Mouse (Mus musculus) ES-CJ7 (cell line): ENCODE results near the gene Anxa5.

ENCODE experiments used
- DNase-seq: peaks from one replicate; pipeline ENCODE4 v3.0.0; 2011; ENCODE audit warnings: low read depth, low spot score

Anxa5 gene

DNA sequence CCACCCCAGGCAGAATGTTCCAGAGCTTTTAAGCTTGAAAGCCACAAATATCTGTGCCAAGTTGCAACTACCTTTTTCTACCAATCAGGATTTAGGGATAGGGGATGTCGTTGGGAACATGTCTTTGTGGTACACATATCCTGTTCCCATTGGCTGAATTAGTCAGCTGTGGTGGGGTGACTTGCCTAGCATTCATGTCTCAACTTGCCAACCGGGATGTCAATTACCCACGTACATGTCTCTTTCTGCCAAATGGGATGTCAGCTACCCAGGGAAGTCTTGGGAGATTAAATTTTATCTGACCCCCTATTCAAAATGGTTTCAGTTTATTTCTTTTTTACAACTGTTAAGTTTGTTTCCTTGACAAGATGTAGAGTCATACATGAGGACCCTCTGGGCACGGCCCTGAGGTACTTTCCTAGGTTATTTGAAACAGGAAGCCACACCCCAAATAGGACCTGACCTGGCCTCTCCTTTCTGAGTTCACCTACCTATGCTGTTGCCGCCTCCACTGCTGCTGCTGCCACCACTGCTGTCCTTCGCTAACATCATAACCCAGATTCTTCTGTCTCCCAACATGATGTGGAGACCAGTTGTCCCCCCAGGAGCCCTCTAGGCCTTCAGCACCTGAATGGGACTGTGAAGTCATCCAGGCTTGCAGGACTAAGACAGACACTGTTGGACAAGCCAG is 13.3 kb upstream of the Anxa5 start:
- DNase-seq: no peak

DNA sequence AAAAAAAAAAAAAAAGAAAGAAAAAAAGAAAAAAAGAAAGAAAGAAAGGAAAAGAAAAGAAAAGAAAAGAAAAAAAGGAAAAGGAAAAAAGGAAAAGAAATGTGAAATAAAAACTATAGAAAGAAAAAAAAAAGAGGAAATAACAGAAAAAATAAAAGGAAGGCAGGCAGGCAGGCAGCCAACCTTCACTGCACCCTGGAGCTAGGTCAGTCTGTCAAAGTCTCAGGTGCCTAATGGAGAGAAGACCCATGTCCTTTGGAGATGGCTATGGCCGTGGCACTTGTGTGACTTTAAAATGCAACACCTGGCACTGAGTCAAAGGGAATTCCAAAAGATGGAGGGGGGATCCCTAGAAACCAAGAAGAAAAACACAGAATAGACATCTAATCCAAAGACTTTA is 12.7 kb upstream of the Anxa5 start:
- DNase-seq: no peak

DNA sequence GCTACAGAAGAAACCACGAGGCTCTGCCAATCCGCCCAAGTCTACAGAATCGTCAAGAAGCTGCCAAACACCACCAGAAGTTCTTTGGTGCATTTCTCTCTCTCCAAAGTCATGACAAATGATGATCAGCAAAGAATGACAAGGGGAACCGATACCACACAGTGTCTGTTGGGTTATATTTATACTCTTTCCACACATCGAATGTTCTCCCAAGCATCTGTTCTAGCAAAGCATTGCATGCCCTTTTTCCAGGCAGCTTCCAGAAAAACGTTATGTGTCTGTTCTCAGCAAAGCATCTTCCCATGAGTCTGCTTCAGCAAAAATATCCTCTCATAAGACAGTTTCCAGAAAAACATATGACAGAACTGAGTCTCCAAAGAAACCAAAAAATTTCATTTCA is 11.2 kb upstream of the Anxa5 start:
- DNase-seq: no peak

DNA sequence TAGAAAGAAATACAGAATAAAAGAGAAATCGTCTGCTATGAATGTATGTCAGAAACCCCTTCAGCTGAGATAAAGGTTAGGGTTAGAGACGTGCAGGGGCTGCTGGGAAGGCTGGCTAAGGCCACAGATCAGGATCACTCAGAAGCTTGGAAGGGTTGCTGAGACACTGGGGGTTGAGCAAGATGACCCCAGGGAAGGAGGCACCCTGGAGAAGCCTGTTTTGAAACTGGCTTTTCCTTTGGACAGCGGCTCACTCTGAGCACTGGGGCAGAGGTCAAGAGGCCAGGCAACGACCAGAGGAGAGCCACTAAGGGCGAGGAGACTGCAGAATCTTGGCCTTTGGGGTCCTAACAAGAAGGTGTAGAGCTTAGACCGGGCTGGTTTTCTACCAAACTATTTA is 10.5 kb upstream of the Anxa5 start:
- no peak for DNase-seq

DNA sequence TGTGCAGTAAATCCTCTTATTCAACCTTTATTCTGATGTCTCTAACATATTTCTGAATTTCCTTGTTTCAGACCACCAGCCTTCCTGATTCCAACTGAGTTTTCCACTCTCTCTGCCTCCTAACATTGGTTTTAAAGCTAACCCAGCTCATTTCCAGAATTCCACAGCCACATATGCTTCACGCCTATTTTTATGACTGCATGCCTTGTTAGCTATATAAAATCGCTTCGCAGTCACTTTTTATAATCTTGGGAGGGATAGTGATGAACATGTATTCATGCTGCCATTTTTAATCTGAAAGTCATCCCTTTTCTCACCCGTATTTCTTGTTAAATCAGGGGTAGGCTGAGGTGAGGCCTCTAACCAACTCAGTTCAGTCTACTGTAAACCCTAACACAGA is 8.6 kb upstream of the Anxa5 start:
- DNase-seq: no peak

DNA sequence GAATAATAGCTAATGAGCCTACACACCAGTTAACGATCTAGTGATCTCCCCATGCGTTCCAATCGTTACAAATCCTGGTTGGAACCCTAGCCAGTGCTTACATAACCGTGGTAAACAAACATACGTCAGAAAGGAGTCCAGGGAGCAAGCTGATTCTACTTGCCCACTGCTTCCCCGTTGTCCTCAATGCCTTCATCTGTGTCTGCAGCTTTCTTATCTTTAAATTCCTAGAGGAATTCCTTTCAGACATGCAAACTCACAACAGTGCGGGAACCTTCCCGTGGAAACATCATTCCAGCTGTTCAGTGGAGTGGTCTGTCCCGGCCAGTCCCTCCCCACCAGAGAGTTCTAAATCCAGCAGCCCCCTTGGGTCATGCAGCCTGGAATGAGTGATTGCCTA is 7.2 kb upstream of the Anxa5 start:
- DNase-seq: no peak

DNA sequence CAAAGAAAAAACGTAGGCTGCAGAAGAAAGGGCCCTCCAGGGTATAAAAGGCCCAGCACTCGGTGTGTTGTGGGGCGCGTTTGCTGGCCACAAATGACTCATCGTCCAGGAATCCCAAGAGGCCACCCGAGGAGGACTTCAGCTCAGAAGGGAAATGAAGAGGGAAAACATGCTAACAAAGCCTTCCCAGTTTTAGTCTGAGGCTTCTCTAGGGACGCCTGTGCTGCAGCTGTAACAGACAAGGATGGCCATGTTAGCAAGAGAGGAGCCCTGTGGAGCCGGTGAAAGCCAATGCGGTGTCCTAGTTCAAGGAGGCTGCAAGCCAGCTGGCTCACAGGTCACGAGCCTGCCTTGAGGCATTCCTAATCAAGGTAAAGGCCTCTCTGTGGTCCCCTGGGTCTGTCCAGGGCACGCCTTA is 6.1 kb upstream of the Anxa5 start:
- no peak for DNase-seq

DNA sequence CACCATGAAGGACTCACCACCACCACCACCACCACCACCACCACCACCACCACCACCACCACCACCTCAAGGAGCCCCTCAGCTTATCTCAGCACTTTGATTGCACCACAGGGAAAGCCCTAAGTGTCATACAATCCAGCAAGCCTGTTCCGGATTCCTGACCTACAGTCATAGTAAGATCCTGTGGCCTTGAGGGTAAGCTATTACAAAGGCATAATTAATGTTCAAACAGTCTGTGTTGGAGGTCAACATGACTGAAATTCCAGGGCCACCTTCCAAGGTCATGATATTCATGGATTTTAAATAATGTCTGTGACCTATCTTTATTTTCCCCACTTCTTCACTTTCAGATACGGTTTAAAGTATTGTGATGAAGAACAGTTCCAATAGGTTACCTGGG is 4.8 kb upstream of the Anxa5 start:
- no peak for DNase-seq

DNA sequence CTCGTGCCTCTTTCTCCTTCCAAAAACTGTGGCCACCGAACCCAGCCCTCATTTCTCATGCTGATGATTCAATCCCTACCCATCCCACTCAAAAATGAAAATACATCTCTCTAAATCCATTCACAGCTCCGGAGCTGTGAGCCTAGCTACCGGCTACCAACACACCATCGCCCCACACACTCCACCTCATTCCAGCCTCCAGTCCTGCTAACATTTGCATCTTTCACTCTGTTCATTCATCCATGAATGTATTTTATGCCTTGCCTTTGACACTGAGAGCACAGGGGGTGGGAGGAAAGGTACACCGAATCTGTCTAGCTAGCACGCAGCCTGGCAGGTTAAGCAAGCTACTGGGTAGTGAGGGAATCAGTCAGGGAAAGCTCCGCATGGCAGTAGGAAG is 3.1 kb upstream of the Anxa5 start:
- no peak for DNase-seq

DNA sequence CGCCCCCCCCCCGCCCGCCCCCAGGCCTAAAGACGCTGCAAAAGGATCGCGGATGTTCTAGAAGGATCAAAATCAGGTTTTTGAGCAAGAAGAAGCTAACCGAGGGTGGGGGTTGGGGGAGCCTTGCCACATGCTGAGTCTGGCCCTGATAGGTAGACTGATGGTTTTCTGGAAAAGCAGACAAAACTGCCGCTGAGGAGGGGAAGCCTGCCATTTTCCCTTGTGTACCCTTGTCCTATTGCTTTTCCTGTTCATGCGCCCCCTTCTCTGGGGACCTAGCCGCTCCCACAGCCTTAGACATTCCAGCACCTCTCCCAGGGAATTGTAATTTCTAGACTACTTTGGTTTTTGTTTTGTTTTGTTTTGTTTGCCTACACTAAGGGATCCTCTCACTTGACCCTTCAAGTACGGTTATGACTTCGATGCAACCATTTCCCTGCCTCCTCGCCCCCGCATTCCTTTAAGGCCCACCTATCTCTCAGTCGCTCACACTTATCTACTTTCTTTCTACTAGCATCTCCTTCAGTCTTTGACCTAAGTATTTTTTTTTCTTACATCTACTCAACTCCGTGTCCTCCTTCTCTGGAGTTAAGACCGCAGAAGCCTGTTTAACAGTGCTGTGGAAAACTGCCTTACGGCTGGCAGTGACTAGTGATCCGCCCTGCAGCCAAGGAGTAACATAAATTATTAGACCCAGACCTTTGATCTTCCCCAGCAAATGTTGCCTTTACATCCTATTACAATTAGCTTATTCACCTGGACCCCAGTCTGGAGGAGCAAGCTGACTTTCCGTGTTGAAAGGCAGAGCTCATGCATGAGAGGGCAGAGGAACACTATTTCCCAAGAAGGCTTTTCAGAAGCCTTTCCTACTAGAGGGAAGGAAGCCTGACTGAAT is 814 bp upstream of the Anxa5 start:
- DNase-seq: peak; percentile 4

DNA sequence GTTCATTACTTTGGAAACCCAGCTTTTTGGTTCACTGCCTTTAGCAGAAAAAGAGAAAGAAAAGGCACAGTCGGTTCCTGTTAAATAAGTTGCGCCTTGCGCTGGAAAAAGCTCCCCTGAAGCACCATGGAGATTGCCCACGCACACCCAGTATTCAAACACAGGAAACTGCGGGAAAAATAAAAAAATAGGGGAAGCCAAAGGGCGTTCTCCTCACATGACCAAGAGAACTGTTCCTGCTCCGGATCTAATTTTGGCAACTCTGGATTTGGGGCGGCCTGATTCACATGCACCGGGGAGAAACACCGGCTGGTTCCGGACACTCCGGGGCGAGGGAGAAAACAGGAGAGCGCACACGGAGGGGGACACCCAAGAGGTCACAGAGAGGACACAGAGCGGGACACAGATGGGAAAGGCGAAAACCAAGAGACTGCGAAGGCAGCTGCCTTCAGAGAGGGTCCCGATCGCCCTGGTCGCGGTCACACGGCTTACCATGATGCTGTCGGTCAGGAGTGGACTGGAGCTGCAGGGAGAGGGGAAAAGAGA is 683 bp downstream of the Anxa5 start:
- peak; percentile 6 for DNase-seq

DNA sequence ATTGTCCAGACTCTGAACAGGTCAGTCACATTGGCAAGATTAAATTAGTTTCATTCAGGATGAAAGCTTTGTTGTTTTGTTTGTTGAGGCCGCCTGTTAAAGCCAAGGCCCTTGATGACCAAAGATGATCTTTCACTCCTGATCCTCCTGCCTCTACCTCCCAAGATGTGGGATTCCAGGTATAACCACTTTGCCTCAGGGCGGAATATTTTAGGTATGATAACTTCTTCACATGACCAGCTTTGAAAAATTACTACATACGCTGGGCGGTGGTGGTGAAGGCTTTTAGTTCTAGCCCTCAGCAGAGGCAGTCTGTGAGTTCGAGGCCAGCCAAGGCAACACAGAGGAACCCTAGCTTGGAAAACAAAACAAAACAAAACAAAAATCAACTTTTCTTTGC is 1.3 kb downstream of the Anxa5 start:
- DNase-seq: no peak

DNA sequence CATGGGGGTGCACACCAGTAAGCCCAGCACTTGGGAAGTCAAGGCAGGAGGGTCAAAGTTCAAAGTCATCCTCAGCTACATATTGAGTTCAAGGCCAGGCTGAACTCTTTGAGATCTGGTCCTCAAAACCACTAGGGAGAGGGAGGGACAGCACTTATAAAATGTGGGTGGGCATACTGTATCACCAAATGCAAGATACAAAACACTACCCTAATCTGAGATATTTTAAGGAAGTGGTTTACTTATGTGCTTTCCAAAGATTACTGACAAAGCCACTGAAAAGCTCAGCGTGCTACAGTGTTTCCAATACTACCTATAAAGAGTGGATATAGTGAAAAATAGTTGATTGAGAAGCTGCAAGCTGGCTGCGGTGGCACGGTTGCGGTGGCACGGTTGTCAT is 2.5 kb downstream of the Anxa5 start:
- no peak for DNase-seq

DNA sequence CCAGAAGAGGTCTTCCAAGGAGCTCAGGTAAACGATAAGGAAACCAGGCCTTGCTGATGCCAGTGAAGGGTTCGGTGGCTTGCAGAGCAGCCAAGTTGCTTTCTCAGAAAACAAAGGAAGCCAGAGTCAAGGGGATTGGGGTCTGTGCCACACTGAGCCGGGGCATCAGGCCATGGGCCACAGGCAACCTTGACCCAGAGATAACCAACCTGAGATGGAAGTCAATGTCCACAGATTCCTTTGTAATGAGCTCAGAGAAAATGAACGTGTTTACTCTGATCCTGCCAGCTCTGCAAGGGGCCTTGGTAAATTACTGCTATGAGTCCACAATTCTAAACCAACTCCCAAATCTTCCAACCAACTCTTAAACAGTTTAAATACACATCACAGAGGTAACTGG is 3.8 kb downstream of the Anxa5 start:
- DNase-seq: no peak

DNA sequence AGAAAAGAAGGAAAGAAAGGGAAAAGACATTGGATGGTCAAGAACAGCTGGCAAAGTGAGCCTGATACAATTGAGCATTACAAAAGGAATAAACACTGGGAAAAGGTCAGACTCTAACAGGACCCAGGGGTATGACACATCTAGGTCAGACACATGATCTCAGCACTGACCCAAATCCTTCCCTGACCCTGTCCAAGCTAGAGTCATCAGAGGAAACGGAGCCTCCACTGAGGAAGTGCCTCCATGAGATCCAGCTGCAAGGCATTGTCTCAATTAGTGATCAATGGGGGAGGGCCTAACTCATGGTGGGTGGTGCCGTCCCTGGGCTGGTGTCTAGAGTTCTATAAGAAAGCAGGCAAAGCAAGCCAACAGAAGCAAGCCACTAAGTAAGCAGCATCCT is 6.8 kb downstream of the Anxa5 start:
- no peak for DNase-seq

DNA sequence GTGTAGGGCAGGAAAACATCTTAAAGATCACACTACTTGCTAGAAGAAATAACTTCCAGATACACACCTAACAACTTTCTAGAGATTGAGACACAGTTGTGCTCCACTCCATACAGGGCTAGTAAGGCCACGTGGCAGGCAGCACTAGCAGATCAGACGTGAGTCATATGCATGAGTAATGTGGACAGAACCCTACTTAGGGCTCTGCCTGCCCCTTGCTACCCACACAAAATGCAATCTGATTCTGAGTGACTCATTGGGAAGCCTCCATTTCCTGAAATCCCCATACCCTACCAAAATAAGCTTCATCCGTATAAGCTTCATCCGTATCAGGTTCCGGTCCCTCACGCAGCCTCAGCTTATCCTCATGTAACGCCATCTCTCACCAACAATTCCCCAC is 8.1 kb downstream of the Anxa5 start:
- no peak for DNase-seq

DNA sequence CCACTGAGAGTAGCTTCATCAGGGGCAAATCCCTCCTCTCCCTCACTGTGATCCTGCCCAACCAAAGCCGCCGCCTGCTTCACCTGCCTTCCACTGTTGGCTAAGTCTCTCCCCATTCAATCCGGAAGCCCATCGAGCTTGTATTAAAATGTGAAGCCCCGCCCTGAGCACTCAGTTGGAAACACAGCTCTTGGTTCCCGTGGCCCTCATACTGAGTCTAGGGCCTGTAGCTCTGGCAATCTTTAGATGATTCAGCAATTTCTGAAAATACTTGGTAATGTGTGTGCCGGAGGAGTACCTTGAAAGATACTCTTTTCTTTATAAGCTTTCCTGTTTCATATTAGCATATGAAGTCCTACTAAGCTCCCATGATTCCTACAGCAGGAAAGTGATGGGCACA is 10.2 kb downstream of the Anxa5 start:
- DNase-seq: peak; percentile 30

DNA sequence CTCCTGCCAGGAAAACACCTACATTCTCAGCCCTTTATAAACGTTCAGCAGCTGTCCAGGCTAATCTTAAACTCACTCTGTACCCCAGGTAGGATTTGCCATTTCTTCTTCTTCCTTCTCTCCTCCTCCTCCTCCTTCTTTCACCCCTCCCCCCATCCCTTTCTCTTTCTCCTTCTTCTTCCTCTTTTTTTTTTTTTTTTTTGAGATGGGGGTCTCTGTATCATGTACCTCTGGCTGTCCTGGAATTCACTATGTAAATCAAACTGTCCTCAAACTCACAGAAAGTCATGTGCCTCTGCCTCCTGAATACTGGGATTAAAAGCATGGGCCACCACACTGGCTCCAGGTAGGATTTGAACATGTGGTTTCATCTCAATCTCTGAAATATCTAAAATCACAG is 13.3 kb downstream of the Anxa5 start:
- DNase-seq: no peak

DNA sequence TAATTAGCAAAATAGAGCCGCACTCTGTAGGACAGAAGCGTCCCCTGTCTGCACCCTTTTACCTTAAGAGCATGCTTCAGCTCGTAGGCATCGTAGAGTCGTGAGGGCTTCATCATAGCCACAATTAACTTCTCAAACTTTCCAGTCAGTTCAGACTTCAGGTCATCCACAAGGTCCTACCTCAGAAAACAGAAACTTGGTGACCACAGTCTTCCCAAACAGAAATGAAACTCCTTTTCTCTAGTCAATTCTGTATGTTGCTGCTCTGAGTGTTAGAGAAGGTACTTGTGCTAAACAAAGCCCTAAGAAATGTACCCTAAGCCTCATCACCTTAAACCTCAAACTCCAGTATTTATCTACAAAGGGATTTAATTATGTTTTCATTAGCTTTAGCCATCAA is 13.9 kb downstream of the Anxa5 start:
- DNase-seq: no peak

DNA sequence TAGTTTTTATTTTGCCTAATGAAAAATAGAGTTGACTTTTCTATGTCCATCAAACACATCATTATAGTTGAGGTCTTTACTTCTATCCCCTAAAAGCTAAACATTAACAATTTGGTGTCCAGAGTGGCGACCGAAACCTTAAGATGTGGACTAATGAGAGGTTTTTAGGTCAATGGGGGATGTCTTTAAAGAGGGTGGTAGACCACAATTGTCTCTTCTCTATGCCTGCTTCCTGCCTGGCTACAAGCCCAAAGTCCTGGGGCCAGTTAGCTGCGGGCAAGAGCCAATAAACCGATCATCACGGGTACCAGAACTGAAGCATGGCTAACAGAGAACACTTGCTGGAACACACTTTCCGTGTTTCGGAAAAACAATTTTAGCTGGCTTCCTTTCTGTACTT is 15.0 kb downstream of the Anxa5 start:
- DNase-seq: no peak

DNA sequence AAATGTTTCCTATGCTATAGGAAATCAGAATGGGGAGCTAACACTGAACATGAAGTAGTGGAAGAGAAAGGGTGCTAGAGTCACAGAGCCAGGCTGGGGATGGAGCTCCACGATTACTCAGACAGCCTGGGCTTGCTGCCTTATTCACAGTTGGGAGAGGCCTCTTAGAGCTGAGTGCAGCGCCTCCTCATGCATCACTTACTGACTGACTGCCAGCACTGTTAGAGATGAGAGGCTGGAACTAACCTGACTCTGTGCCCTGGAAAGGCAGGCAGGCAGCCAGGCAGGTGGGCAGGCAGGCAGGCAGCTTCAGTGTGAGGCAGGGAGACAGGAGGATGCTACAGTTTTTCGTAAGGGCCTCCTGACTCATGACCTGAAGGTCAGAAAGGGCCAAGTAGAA is 20.1 kb downstream of the Anxa5 start:
- DNase-seq: no peak

DNA sequence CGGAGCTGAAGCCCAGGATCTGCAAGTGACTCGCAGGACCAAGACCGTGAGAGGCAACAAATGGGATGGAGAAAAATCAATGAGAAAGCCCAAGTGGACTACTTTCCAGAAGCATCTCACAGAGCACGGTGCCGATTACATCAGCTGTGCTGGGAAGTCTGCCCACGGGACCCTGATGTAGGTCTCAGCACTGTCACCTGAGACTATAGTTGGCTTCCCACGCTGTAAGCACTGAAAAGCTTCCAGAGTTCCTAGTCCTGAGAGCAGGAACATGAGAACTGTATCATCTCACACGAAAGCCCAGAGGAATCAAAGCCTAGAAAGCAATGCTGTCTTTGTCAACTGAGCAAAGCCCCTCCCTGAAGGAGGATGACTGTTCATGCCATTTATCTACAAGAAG is 20.6 kb downstream of the Anxa5 start:
- DNase-seq: no peak

DNA sequence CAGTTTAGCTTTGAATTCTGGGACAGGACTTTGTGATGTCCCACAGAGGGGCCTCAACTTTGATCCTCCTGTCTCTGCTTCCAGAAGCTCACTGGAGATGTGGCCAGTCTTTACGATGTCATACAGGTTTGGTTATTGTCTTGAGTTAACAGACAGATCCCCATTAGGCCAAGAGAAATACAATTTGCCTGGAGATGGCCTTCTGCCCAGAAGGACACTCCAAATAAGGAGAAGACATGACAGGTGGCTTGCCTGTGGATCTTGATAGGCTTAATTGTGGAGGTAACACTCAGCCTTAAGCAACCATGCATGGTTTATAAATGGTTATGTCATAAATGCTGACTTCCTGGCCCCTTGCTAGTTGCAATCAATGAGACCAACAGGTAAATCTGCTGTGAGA is 23.2 kb downstream of the Anxa5 start:
- DNase-seq: no peak
